Mouse (Mus musculus) C2C12 (cell line): Measurements from ENCODE around the gene Ube3a.

Experiments used
- CEBPB ChIP-seq: IDR thresholded peaks from one replicate; pipeline ENCODE4 v1.6.1; 2011; ENCODE audit warnings: low read depth, mild to moderate bottlenecking, control low read depth, moderate library complexity
- CTCF ChIP-seq: IDR thresholded peaks from one replicate; pipeline ENCODE4 v1.5.1; 2011; ENCODE audit not compliant: control insufficient read depth, insufficient read depth, insufficient read length
- FOSL1 ChIP-seq: IDR thresholded peaks from one replicate; pipeline ENCODE4 v1.8.0; 2011; ENCODE audit warnings: mild to moderate bottlenecking, low read length; ENCODE audit not compliant: poor library complexity, insufficient read depth, severe bottlenecking
- MAX ChIP-seq: IDR thresholded peaks from one replicate; pipeline ENCODE4 v1.6.1; 2011; ENCODE audit warnings: mild to moderate bottlenecking, control low read depth
- MYOD1 ChIP-seq: IDR thresholded peaks from one replicate; pipeline ENCODE4 v1.6.1; 2011; ENCODE audit warnings: low read depth; ENCODE audit not compliant: control insufficient read depth, insufficient read length
- MYOG ChIP-seq: IDR thresholded peaks from one replicate; pipeline ENCODE4 v1.6.1; 2011; ENCODE audit not compliant: control insufficient read depth, insufficient read length; ENCODE audit errors: extremely low read depth
- USF1 ChIP-seq: IDR thresholded peaks from one replicate; pipeline ENCODE4 v1.6.1; 2011; ENCODE audit warnings: low read depth, mild to moderate bottlenecking, control low read depth, moderate library complexity

DNA sequence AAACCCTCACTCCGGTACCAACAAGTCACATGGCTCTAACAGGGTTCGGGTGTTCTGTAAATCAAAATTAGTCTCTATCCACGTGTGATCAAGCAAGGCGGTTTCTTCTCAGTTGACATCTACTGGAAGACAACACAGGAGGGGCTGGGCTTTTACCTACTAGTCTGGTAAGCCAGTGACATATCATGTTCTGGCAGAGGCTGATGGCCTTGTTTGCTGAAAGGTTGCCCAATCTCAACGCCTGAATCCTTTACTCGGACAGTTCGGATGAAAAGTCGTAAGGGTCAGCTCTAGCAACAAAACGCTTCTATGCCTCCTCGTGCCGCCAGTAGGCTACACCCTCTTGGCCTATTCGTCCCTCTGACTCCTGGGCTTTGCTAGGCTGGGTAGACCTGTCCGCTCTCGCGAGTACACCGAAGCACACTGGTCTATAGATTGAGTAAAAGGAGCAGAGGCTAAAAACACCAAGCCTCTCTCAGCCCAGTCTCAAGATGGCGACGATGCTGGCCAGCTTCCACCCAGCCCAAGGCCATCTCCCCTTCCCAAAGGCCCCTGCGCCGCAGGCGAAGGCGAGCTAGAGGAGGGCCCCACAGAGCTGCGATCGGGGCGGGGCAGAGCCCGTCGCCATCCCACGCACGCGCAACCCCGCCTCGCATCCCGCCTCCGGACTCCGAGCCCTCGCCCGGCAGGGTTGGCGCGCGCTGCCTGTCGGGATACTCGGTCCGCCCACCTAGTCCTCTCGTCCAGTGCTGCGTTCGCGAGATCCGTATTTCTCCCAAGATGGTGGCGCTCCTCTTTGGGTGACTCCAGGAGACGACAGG is at the start of gene Ube3a:
- TF ChIP-seq CTCF (no peak), MAX (no peak), MYOG (no peak), MYOD1 (no peak), USF1 (no peak), CEBPB (no peak), FOSL1 (no peak)
